Mouse (Mus musculus) leukemia stem cell, adult 10-12 weeks (primary cell): Measurements from ENCODE around the gene Ttll6. TPM values are rescaled to one million over a fixed set of nuclear protein-coding genes. Genes with fewer than 3 reads are reported as not detected.

ENCODE experiments used
- polyA plus RNA-seq: library from polyadenylated mRNA; stranded (reverse); fragments of >175 nt; gene quantifications from 2 replicates; pipeline ENCODE4 v1.2.3, GENCODE M21; 2012; ENCODE audit warnings: low replicate concordance

Gene Ttll6
- polyA plus RNA-seq, result 0.10 TPM in 1 of 2 replicates, not detected in the other

DNA sequence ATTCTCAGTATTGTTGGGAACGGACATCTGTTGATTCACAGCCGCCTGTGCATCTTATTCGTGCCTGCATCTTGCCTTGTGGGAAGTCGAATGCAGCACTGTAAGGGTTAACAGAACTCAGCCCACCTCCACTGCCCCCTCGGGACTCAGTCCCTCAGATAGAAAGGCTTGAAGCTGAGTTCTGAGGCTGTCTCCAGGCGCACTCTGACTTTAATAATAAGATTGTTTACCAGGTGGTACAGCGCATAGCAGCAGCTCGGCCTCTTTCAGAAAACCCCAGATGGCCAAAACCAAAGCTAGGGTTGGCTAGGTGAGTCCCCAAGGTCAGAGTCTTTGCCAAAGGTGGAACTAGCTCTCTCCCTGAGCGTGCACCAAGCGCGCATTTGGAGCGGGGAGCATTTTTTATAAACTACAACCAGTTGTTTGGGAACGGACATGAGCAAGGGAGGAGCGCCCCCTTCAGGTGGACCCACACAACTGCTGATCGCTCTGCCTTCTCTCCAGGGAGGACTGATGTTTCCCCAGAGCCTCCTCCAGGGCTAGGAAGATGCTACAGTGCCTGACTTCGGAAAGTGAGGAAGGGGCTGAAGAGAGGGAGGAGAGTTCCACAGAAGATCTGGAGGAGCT, at the start of gene Ttll6:
TSS of gene Ttll6 (plus strand) at position 548 of the 627 bp plus-strand sequence.

DNA sequence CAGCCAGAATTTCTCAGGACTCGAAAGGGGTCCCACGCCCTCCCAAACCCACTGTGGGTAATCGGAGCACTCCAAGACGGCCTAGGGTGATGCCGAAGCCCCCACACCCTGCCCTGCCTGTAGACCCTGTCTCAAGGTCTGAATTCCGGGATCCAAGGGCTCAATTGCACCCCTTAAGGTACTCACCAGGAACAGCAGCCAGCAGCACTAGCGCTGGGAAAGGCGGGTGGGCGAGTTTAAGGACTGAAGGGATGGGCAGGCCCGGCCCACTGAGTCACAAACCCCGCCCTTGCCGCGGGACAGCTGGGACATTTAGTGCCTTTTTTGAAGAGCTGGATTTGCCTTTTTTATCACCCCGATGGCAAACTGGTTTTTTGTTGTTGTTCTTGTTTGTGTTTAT, 21.8 kb upstream of the Ttll6 start, which contains the start of gene Calcoco2:
TSS of gene Calcoco2 (minus strand) at position 214 of the 400 bp plus-strand sequence.

DNA sequence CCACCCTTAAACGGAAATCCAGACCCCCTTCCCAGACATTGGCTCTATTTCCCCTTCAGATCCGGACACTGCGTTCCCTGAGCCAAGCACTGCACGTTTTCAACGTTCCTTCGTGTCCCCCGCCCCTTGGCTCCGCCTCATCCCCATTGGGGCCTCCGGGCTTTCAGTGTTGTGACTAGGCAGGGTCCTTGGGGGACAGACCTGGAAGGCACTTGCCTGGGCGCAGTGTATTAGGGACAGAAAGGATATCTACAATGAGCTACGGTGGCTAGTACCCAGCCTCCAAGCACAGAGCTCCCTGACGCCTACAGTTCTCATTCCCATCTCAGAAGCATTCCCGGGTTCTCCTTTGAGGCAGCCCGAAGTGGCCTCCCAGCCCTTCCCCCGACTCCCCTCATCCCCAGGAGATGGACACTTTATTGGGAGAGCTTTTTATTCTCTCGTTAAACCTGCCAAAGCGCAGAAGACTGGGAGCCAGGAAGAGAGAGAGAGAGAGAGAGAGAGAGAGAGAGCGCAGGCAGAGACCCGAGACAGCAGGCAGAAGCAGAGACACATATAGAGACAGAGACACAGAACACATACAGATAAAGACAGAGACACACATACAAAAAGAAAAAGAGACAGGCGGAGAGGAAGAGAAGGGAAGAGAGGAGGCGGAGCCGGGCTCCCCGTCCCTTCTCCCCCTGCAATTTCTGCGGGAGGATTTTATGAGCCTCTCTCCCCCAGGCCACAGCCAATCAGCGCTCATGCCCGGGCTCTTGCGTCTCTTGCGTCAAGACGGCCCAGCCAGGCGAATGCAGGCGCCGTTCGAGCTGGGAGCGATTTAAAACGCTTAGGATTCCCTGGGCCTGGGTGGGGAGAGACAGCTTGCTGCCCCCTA, 60.2 kb downstream of the Ttll6 start, which contains the start of gene Hoxb13:
TSS of gene Hoxb13 (plus strand) at position 796 of the 880 bp plus-strand sequence.

Other genes starting within 250 kb of the Ttll6 start
- not detected in 2 replicates for gene B4galnt2, start 218.9 kb upstream of the Ttll6 start, polyA plus RNA-seq
- not detected in 2 replicates for gene Igf2bp1, start 127.8 kb upstream of the Ttll6 start, polyA plus RNA-seq
- not detected in 2 replicates for gene Gip, start 109.2 kb upstream of the Ttll6 start, polyA plus RNA-seq
- gene Snf8, start 98.9 kb upstream of the Ttll6 start, polyA plus RNA-seq, result 37.2 and 86.8 TPM in 2 replicates
- gene Ube2z, start 68.4 kb upstream of the Ttll6 start, polyA plus RNA-seq, result 16.2 and 20.6 TPM in 2 replicates
- 63.0 and 508 TPM in 2 replicates for gene Atp5g1, start 58.1 kb upstream of the Ttll6 start, polyA plus RNA-seq
- not detected in 2 replicates for gene Calcoco2, start 21.8 kb upstream of the Ttll6 start, polyA plus RNA-seq
- not detected in 2 replicates for gene Hoxb13, start 60.5 kb downstream of the Ttll6 start, polyA plus RNA-seq
- gene Hoxb9, start 137.7 kb downstream of the Ttll6 start, polyA plus RNA-seq, result 0.15 TPM in 1 of 2 replicates, not detected in the other
- gene Hoxb8, start 148.1 kb downstream of the Ttll6 start, polyA plus RNA-seq, result 0.16 TPM in 1 of 2 replicates, not detected in the other
- gene Hoxb7, start 152.8 kb downstream of the Ttll6 start, polyA plus RNA-seq, result 0.23 TPM in 1 of 2 replicates, not detected in the other
- gene Hoxb6, start 158.7 kb downstream of the Ttll6 start, polyA plus RNA-seq, result 0.40 and 0.48 TPM in 2 replicates
- 0.12 and 0.30 TPM in 2 replicates for gene Hoxb5, start 169.6 kb downstream of the Ttll6 start, polyA plus RNA-seq
- gene Hoxb4, start 184.5 kb downstream of the Ttll6 start, polyA plus RNA-seq, result 1.7 and 5.4 TPM in 2 replicates
- gene Hoxb3, start 189.5 kb downstream of the Ttll6 start, polyA plus RNA-seq, result 1.6 and 4.2 TPM in 2 replicates
- gene Hoxb2, start 216.7 kb downstream of the Ttll6 start, polyA plus RNA-seq, result 0.81 and 0.88 TPM in 2 replicates
- not detected in 2 replicates for gene Hoxb1, start 232.0 kb downstream of the Ttll6 start, polyA plus RNA-seq